Mouse (Mus musculus): Measurements from ENCODE around the gene Zfp566.
A peak's percentile ranks its signal among the peaks of the same experiment; 100 is the strongest.

The Zfp566 gene

DNA sequence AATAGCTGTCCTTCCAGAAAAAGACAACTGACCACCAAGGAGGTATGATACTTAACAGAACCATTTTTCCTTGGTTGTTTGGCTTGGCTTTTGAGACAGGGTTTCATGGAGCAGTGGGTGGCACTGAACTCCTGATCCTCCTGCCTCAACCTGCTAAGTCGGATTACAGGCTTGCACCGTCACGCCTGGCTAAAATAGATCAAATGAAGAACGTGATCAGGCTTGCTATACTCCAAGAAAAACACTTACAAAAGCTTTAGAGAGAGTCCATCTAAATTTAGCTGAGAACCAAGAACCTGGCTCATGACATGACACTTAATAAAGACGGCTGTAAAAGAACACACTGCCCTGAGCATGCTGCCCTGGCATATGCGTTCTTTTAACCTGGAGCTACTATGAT lies 30.0 kb downstream of the Zfp566 start:
- DNase-seq (ENCODE audit: low spot score in 2 of 2): no peak

DNA sequence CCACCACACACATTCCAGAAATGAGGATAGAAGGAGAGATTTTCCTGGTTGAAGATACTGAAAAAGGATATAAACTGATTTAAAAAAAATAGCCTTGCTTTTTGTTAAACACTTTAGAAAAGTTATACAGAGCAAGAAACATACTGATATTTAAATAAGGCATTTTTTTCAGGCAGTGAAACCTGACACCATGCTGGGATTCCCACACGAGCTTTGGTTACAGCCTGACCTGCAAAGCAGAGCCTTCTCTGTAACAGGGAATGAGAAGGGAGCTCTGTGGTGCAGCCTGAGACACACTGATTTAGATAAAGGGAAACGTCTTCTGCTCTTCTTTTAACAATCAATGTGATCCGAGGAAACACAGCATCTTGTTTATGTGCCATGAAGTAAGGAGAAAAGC lies 36.7 kb downstream of the Zfp566 start:
- DNase-seq (ENCODE audit: low spot score in 2 of 2): no peak

DNA sequence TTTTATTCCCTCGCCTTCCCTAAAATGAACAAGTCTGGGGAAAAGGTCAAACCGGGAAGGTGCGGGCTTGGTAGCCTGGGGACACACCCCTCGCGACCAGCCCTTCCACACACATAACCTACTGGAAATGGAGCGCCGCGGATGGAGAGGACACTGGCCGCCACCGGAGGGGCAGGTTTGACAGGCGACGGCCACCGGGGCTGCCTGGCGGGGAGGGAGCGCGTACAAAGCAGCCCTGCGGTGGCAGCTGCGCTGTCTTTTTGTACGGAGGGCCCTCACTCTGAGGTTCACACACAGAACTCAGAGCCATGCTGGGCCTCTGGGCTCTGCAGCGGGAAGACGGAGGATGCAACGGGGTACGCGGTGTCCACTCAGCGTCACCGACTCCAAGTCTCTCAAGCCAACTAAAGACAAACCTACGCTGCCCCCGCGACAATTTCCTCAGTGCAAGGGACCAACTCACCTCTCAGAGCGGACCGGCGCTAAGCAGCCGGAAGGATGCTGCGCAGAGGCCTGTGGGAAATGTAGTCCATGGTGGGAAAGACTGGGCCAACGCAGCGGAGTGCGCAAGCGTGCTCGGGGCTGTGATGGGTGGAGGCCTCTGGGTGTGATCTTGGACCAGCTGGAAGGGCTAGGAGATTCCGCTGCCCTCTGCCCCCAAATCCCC lies 39.3 kb downstream of the Zfp566 start, which contains the start of gene Zfp14:
Gene Zfp14 (minus strand): TSS at position 499 of the 667 bp plus-strand sequence.
- DNase-seq (ENCODE audit: low spot score in 2 of 2): peak; percentile 74 to 92

DNA sequence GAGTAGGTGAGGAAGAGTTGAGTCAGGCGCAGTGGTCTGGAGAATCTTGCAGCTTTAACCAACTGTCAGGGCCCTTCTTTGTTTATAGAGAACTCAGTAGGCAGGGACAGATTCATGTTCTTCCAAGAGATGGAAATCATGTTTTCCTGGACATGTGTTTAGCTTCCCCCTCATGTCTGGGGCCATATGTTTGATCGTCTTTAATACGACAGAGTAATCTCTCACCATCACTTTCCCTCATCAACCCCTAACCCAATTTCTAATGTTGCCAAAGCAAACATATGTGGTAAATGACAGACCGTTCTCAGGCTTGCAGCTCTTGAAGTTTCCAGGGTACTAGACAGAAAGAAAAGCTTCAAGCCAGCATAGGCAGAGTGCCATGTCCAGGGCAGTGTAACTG lies 42.2 kb downstream of the Zfp566 start:
- DNase-seq (ENCODE audit: low spot score in 2 of 2): no peak

DNA sequence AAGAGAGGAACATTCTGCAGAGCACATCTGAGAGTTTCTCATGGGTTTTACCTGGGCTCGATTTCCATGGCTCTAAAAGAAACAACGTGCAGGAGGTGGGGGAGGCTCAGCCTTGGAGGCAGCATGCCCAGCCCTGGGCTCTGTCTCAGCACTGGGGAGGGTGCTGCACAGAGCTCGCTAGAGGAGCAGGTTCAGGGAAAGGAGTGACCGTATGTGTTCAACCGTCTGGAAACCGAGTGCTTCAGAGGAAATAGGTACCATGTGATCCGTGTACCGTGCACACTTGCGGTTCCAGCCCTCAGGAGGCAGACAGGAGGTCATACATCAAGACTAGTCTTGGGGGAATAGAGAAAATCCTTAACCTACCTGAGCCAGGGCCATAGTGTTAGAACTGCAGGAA lies 46.0 kb downstream of the Zfp566 start:
- DNase-seq (ENCODE audit: low spot score in 2 of 2): no peak

DNA sequence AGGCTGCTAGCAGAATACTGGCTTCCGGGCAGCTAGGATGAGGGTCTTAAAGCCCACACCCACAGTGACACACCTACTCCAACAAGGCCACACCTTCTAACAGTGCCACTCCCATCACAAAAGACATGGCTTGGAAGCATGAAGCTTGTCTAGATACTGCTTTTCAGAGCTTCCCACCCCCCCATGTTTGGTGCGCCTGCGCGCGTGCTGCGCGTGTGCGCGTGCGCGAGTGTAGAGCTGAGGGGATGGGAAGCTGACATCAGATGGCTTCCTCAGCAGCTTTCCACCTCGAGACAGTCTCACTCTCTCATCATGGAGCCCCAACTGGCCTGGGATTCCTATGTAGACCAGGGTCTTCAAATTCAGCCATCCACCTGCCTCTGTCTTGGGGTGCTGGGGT lies 56.0 kb downstream of the Zfp566 start:
- DNase-seq (ENCODE audit: low spot score in 2 of 2): no peak

DNA sequence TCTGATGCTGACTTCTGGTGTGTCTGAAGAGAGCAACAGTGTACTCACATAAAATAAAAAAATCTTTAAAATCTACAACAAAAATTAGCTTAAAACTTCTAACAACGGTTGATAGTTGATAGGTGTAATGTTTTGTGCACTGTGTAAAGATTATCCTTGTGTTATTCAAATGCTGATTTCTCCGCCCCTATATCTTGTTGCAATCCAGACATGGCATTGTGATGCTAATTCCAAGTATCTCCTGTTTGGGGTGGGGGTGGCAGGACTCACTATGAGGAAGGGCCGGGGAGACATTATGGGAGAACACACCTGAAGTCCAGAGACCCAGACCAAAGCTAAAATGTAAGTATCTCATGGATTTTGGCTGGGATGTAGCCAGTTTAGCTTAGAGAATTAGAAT lies 58.9 kb downstream of the Zfp566 start:
- DNase-seq (ENCODE audit: low spot score in 2 of 2): no peak

DNA sequence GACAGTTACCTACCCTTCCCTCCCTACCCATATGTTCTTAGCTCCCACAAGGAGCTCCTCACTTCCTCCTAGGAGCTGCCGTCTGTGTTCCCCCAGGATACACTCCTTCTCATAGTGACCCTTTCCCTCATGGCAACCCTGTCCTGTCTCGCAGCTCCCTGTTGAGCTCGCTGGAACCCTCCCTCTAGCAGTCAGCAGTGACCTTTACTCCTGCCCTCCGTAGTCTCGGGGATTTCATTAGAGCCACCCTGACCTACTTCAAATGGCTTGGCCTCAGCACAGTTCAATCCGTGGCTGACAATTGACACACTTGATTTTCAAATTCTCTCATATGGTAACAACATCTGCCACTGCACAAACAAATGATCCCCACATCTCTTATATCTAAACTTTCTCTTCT lies 59.6 kb downstream of the Zfp566 start:
- no peak for DNase-seq (ENCODE audit: low spot score in 2 of 2)

DNA sequence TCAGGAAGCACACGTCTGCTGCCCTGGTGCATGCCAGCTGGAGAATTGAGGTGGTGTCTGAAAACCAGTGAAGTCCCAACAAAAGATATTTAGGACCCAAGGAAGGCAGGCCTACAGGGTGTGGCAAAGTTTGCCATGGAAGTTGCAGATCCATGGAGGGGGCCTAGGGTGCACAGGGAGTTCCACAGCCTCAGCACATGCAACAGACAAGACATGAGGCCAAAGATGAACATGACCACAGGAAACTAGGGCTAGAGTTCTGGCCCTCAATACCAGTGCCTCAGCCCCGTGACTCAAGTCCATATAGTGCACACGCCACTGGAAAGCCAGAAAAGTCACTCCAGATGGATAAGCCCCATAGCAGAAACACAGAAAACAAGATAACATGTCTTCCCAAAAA lies 61.8 kb downstream of the Zfp566 start:
- DNase-seq (ENCODE audit: low spot score in 2 of 2): no peak
